In the genomic region with DNA sequence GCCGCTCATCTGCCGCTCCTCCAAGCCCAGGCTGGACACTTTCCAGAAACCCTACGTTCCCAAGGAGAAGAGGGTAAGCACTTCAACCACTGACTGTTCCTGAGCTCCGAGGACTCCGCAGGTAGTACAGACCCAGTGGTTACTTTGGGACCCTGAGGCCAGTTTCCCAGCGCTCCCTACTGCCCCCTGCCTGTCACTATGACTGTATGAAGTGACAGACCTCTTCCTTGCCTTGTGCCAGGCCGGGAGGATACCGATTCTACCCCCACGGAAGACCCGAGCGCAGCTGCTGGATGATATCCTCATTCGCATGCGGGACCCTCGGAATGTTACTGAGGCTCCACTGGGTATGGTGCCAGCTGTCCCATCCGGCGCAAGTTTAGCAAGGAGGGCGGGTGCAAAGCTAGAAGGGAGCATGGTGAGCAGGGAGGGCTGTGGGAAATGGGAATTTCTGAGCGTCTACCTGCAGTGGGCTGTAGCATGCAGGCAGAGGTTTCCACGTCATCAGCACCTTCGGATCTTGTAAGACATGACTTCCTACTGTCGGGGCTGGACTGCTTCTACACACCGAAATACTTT, we compare ENCODE assay signal across 8 mouse cellular contexts. TPM values are rescaled to one million over a fixed set of nuclear protein-coding genes. Genes with fewer than 3 reads are reported as not detected.
A peak's percentile ranks its signal among the peaks of the same experiment; 100 is the strongest.
DNase-seq lines count a peak whose midpoint lies in the region; ATAC-seq and TF ChIP-seq lines count a peak whose summit lies in the region.

No protein-coding gene starts in this region.

- peak overlapping the region; percentile 54 for H3K9ac ChIP-seq in limb, embryonic 12.5 days (replicated peaks)
- H3K9ac ChIP-seq in midbrain, embryonic 11.5 days (ENCODE audit: low read length) = peak overlapping the region; percentile 54
- peak overlapping the region; percentile 55 for H3K9ac ChIP-seq in stomach, postnatal 0 days (ENCODE audit: low read length)

- ATAC-seq in limb, embryonic 12.5 days (ENCODE audit: insufficient number of reproducible peaks, insufficient read depth, low FRiP score, low TSS enrichment, low read depth) = peak; percentile 61; the same call in 1 of the 2 replicates
- ATAC-seq in midbrain, embryonic 11.5 days (ENCODE audit: low FRiP score) = peak; percentile 45
- peak; percentile 15; the same call in 1 of the 2 replicates for ATAC-seq in stomach, postnatal 0 days (ENCODE audit: low FRiP score, low TSS enrichment)

- no peak overlapping the region for H3K27ac ChIP-seq in limb, embryonic 12.5 days
- H3K27ac ChIP-seq in midbrain, embryonic 11.5 days (ENCODE audit: low read depth, low read length) = no peak overlapping the region
- H3K27ac ChIP-seq in stomach, postnatal 0 days (replicated peaks) = no peak overlapping the region

- peaks cover 17% of the 10 kb centered on the region; the same call in 1 of the 2 replicates for H3K36me3 ChIP-seq in limb, embryonic 12.5 days
- no peaks in the 10 kb centered on the region for H3K36me3 ChIP-seq in midbrain, embryonic 11.5 days (ENCODE audit: control insufficient read depth, insufficient read depth, low read length)
- H3K36me3 ChIP-seq in stomach, postnatal 0 days (ENCODE audit: control insufficient read depth, insufficient read depth, low read length) = no peaks in the 10 kb centered on the region

- TF ChIP-seq EP300 in stomach, postnatal 0 days (optimal IDR thresholded peaks at IDR 0.05) = no peak

- H3K9me3 ChIP-seq in limb, embryonic 12.5 days = no peaks in the 10 kb centered on the region
- no peaks in the 10 kb centered on the region for H3K9me3 ChIP-seq in midbrain, embryonic 11.5 days (ENCODE audit: control insufficient read depth, low read length)
- no peaks in the 10 kb centered on the region for H3K9me3 ChIP-seq in stomach, postnatal 0 days (ENCODE audit: control insufficient read depth, low read length)

- H3K4me1 ChIP-seq in limb, embryonic 12.5 days (replicated peaks) = peaks cover 23% of the 10 kb centered on the region
- H3K4me1 ChIP-seq in midbrain, embryonic 11.5 days (ENCODE audit: control insufficient read depth, insufficient read depth, low read length) = peaks cover 12% of the 10 kb centered on the region
- peaks cover 8% of the 10 kb centered on the region for H3K4me1 ChIP-seq in stomach, postnatal 0 days (replicated peaks; ENCODE audit: control insufficient read depth, insufficient read depth)

- H3K4me3 ChIP-seq in limb, embryonic 12.5 days (replicated peaks) = peak overlapping the region; percentile 42
- H3K4me3 ChIP-seq in midbrain, embryonic 11.5 days (ENCODE audit: low read depth, low read length) = peak overlapping the region; percentile 28
- H3K4me3 ChIP-seq in stomach, postnatal 0 days (ENCODE audit: low read depth, low read length) = peak overlapping the region; percentile 38

- peak; percentile 93 for DNase-seq in heart, adult 11 months
- no peak for DNase-seq in heart, adult 8-10 months (ENCODE audit: low spot score)
- peak; percentile 48 for DNase-seq in cerebellum, adult 8-10 months
- peak; percentile 45 for DNase-seq in gastrocnemius, adult 18-20 months (ENCODE audit: low spot score)
- DNase-seq in induced T-regulatory cell, adult 2 months (ENCODE audit: low read depth) = peak; percentile 42
- peak; percentile 96 for DNase-seq in midbrain, embryonic 11.5 days (ENCODE audit: low spot score, missing footprints)
- peak; percentile 50 for DNase-seq in stomach, postnatal 0 days (ENCODE audit: low spot score)

- H3K27me3 ChIP-seq in limb, embryonic 12.5 days = peaks cover 51% of the 10 kb centered on the region
- no peaks in the 10 kb centered on the region; the same call in 1 of the 2 replicates for H3K27me3 ChIP-seq in midbrain, embryonic 11.5 days (ENCODE audit: control insufficient read depth, insufficient read depth, low read length)
- no peaks in the 10 kb centered on the region for H3K27me3 ChIP-seq in stomach, postnatal 0 days (ENCODE audit: control insufficient read depth, insufficient read depth, low read length)

- peak; percentile 77 for TF ChIP-seq CTCF in stomach, postnatal 0 days (IDR thresholded peaks at IDR 0.05; ENCODE audit: low read depth)

- H3K4me2 ChIP-seq in limb, embryonic 12.5 days = peak overlapping the region; percentile 86
- H3K4me2 ChIP-seq in midbrain, embryonic 11.5 days = peak overlapping the region; percentile 78
- H3K4me2 ChIP-seq in stomach, postnatal 0 days (replicated peaks; ENCODE audit: low read depth) = peak overlapping the region; percentile 80

- WGBS in limb, embryonic 12.5 days = 6% methylated on average over 22 of the region's 22 CpGs
- 5% methylated on average over 22 of the region's 22 CpGs for WGBS in midbrain, embryonic 11.5 days
- WGBS in stomach, postnatal 0 days = 5% methylated on average over 22 of the region's 22 CpGs

RNA-seq across cellular contexts. Expression of gene Spcs2, which starts 53.6 kb away (rescaled TPM):
- total RNA-seq in heart, adult 8-10 months (2022) = 10 to 100 TPM; 60.3 to 67.9 (median 63.1) TPM
- 10 to 100 TPM; 78.8 to 79.8 TPM for total RNA-seq in gastrocnemius, adult 18-20 months (2021)
- polyA plus RNA-seq in limb, embryonic 12.5 days (2016; fragmentation: Nextera tagmentation; extraction: Ambion mirVana) = 355 and 365 TPM in 2 replicates
- 385 and 386 TPM in 2 replicates for polyA plus RNA-seq in midbrain, embryonic 11.5 days (2014; fragmentation: Nextera tagmentation; extraction: Ambion mirVana)
- polyA plus RNA-seq in stomach, postnatal 0 days (2015; fragmentation: Nextera tagmentation; extraction: Ambion mirVana) = 289 and 308 TPM in 2 replicates

RNA-seq across cellular contexts. Expression of gene Xrra1, which starts 57.9 kb away (rescaled TPM):
- not detected for total RNA-seq in heart, adult 8-10 months (2022)
- total RNA-seq in gastrocnemius, adult 18-20 months (2021) = 1 to 10 TPM in 1 of 2 experiments, under 1 TPM in 1; 0.66 to 1.2 TPM
- 0.21 and 0.22 TPM in 2 replicates for polyA plus RNA-seq in limb, embryonic 12.5 days (2016; fragmentation: Nextera tagmentation; extraction: Ambion mirVana)
- polyA plus RNA-seq in midbrain, embryonic 11.5 days (2014; fragmentation: Nextera tagmentation; extraction: Ambion mirVana) = 0.29 and 0.44 TPM in 2 replicates
- 0.08 and 0.27 TPM in 2 replicates for polyA plus RNA-seq in stomach, postnatal 0 days (2015; fragmentation: Nextera tagmentation; extraction: Ambion mirVana)
